Mouse (Mus musculus): ENCODE measurements around the gene Mier1.
A peak's percentile ranks its signal among the peaks of the same experiment; 100 is the strongest.

Mier1 gene

GRCm38 (mm10) chr4:103114184-103115111 is at the start of gene Mier1, which contains the start of gene Wdr78:
Gene Mier1, plus strand, starts transcription at chr4:103114390.
Gene Wdr78, minus strand, starts transcription at chr4:103114555.
- peak; percentile 92 for DNase-seq (ENCODE audit: low spot score)

- DNase-seq (ENCODE audit: low spot score) = no peak
These were observed 49.8 kb upstream of the Mier1 start for GRCm38 (mm10) chr4:103064421-103064820.

- no peak for DNase-seq (ENCODE audit: low spot score)
These were observed 49.2 kb upstream of the Mier1 start for GRCm38 (mm10) chr4:103064976-103065375.

- DNase-seq (ENCODE audit: low spot score) = no peak
These were observed 46.1 kb upstream of the Mier1 start for GRCm38 (mm10) chr4:103067906-103068655.

GRCm38 (mm10) chr4:103070631-103071030 is 43.6 kb upstream of the Mier1 start:
- DNase-seq (ENCODE audit: low spot score) = no peak

- DNase-seq (ENCODE audit: low spot score) = no peak
These were observed 29.0 kb upstream of the Mier1 start for GRCm38 (mm10) chr4:103085237-103085636.

- no peak for DNase-seq (ENCODE audit: low spot score)
These were observed 18.3 kb upstream of the Mier1 start for GRCm38 (mm10) chr4:103095921-103096320.

GRCm38 (mm10) chr4:103098532-103098931 is 15.7 kb upstream of the Mier1 start:
- no peak for DNase-seq (ENCODE audit: low spot score)

- no peak for DNase-seq (ENCODE audit: low spot score)
These were observed 1.5 kb upstream of the Mier1 start for GRCm38 (mm10) chr4:103112651-103113050.

- DNase-seq (ENCODE audit: low spot score) = no peak
These were observed 788 bp upstream of the Mier1 start for GRCm38 (mm10) chr4:103113402-103113801.

- no peak for DNase-seq (ENCODE audit: low spot score)
These were observed 4.7 kb downstream of the Mier1 start for GRCm38 (mm10) chr4:103118888-103119228.

- DNase-seq (ENCODE audit: low spot score) = peak; percentile 81
These were observed 5.2 kb downstream of the Mier1 start for GRCm38 (mm10) chr4:103119229-103120027.

- no peak for DNase-seq (ENCODE audit: low spot score)
These were observed 5.8 kb downstream of the Mier1 start for GRCm38 (mm10) chr4:103120028-103120384.

- DNase-seq (ENCODE audit: low spot score) = no peak
These were observed 6.2 kb downstream of the Mier1 start for GRCm38 (mm10) chr4:103120395-103120794.

GRCm38 (mm10) chr4:103120874-103121389 is 6.7 kb downstream of the Mier1 start:
- DNase-seq (ENCODE audit: low spot score) = no peak

GRCm38 (mm10) chr4:103123086-103123485 is 8.9 kb downstream of the Mier1 start:
- DNase-seq (ENCODE audit: low spot score) = no peak

- DNase-seq (ENCODE audit: low spot score) = no peak
These were observed 9.4 kb downstream of the Mier1 start for GRCm38 (mm10) chr4:103123606-103124005.

GRCm38 (mm10) chr4:103126533-103126932 is 12.3 kb downstream of the Mier1 start:
- DNase-seq (ENCODE audit: low spot score) = no peak

GRCm38 (mm10) chr4:103136946-103137345 is 22.8 kb downstream of the Mier1 start:
- DNase-seq (ENCODE audit: low spot score) = no peak

GRCm38 (mm10) chr4:103146339-103146738 is 32.1 kb downstream of the Mier1 start:
- peak; percentile 75 for DNase-seq (ENCODE audit: low spot score)

- DNase-seq (ENCODE audit: low spot score) = no peak
These were observed 37.8 kb downstream of the Mier1 start for GRCm38 (mm10) chr4:103151946-103152345.

GRCm38 (mm10) chr4:103158781-103159180 is 44.6 kb downstream of the Mier1 start:
- no peak for DNase-seq (ENCODE audit: low spot score)
